Mouse (Mus musculus) forebrain, embryonic 15.5 days (tissue): ENCODE results near the gene Atp6v0a1. TPM values are rescaled to one million over a fixed set of nuclear protein-coding genes. Genes with fewer than 3 reads are reported as not detected.

Source experiments
- ATAC-seq: fragments of 200-750 bp; cut with Nextera tagmentation; replicated peaks from 2 replicates; pipeline ENCODE4 v1.8.0; 2017; ENCODE audit warnings: mild to moderate bottlenecking, moderate TSS enrichment, moderate library complexity
- H3K27ac ChIP-seq: fragments of 300-500 bp; sonication (generic); replicated peaks from 2 replicates; pipeline ENCODE4 v1.5.1; 2015; ENCODE audit warnings: mild to moderate bottlenecking, inconsistent platforms
- H3K27me3 ChIP-seq: fragments of 300-500 bp; sonication (generic); 2 replicates; pipeline ENCODE4 v1.6.1; 2015; ENCODE audit warnings: inconsistent platforms
- H3K36me3 ChIP-seq: fragments of 300-500 bp; sonication (generic); 2 replicates; pipeline ENCODE4 v1.6.1; 2015; ENCODE audit warnings: mild to moderate bottlenecking, inconsistent platforms
- H3K4me1 ChIP-seq: fragments of 300-500 bp; sonication (generic); 2 replicates; pipeline ENCODE4 v1.6.1; 2015; ENCODE audit warnings: inconsistent platforms
- H3K4me2 ChIP-seq: fragments of 300-500 bp; sonication (generic); replicated peaks from 2 replicates; pipeline ENCODE4 v1.6.1; 2015; ENCODE audit warnings: mild to moderate bottlenecking, inconsistent platforms
- H3K4me3 ChIP-seq: fragments of 300-500 bp; sonication (generic); 2 replicates; pipeline ENCODE4 v1.5.1; 2015; ENCODE audit warnings: mild to moderate bottlenecking, inconsistent platforms
- H3K9ac ChIP-seq: fragments of 300-500 bp; sonication (generic); replicated peaks from 2 replicates; pipeline ENCODE4 v1.6.1; 2015; ENCODE audit warnings: mild to moderate bottlenecking, inconsistent platforms
- H3K9me3 ChIP-seq: fragments of 300-500 bp; sonication (generic); 2 replicates; pipeline ENCODE4 v1.6.1; 2016; ENCODE audit warnings: inconsistent platforms
- WGBS: fragments of 180-500 bp; shearing (Covaris S2); methylation state at CpG from one replicate; pipeline ENCODE4 v1.1.7; 2015; ENCODE audit warnings: mixed read lengths; 5-methylcytosine and 5-hydroxymethylcytosine counted together
- polyA plus RNA-seq: library from polyadenylated mRNA; unstranded; fragments of >200 nt; fragmentation: Nextera tagmentation; extraction: Ambion mirVana; gene quantifications from 2 replicates; pipeline ENCODE4 v1.2.1, GENCODE M21; 2015

Atp6v0a1 gene
- polyA plus RNA-seq, 1 experiment from 2014 or later: 84.3 TPM

DNA sequence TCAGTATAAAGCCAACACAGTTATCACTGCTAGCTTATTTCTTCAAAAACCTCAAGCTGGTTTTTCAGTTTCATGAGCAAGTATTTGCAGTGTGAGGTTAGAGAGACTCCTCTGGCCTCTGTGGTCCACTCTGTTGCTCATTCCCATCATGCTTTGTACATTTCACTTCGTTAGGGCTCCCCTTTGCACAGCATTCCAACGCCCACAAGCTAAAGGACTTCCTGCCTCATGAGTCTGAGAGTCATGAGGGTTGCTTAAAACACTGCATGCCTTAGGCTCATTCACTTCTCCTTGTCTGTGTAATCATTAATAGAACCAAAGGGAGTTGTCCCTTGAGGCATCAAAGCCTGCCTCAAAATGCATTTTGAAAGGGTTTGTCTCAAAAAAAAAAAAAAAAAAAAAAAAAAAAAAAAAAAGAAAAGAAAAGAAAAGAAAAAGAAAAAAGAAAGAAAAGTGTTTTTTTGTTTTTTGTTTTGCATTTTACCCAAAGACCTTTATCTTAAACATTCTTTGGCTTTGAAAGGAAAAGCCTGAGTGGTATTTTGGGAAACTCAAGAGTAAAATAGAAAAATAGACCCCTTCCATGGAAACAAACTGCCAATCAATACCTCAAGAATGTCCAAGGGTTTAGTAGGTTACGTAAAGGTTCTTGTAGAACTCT lies 6.1 kb upstream of the Atp6v0a1 start:
- no peaks in the 10 kb centered on the region for H3K27me3 ChIP-seq
- H3K4me2 ChIP-seq: no peak overlapping the region
- H3K4me1 ChIP-seq: no peaks in the 10 kb centered on the region
- H3K9me3 ChIP-seq: no peaks in the 10 kb centered on the region
- WGBS: 42% methylated on average over 3 of the region's 3 CpGs
- no peak overlapping the region for H3K9ac ChIP-seq
- H3K4me3 ChIP-seq: no peak overlapping the region
- no peak for ATAC-seq
- no peak overlapping the region for H3K27ac ChIP-seq
- H3K36me3 ChIP-seq: no peaks in the 10 kb centered on the region

GRCm38 (mm10) chr11:101008206-101009045 lies 826 bp upstream of the Atp6v0a1 start:
- H3K4me3 ChIP-seq: peak overlapping the region; percentile 77
- H3K4me2 ChIP-seq: peak overlapping the region; percentile 62
- peak overlapping the region; percentile 49 for H3K9ac ChIP-seq
- peaks cover 24% of the 10 kb centered on the region for H3K4me1 ChIP-seq
- H3K27me3 ChIP-seq: no peaks in the 10 kb centered on the region
- 52% methylated on average over 14 of the region's 14 CpGs for WGBS
- no peaks in the 10 kb centered on the region for H3K9me3 ChIP-seq
- no peak for ATAC-seq
- H3K36me3 ChIP-seq: peaks cover 4% of the 10 kb centered on the region; the same call in 1 of the 2 replicates
- peak overlapping the region; percentile 92 for H3K27ac ChIP-seq

DNA sequence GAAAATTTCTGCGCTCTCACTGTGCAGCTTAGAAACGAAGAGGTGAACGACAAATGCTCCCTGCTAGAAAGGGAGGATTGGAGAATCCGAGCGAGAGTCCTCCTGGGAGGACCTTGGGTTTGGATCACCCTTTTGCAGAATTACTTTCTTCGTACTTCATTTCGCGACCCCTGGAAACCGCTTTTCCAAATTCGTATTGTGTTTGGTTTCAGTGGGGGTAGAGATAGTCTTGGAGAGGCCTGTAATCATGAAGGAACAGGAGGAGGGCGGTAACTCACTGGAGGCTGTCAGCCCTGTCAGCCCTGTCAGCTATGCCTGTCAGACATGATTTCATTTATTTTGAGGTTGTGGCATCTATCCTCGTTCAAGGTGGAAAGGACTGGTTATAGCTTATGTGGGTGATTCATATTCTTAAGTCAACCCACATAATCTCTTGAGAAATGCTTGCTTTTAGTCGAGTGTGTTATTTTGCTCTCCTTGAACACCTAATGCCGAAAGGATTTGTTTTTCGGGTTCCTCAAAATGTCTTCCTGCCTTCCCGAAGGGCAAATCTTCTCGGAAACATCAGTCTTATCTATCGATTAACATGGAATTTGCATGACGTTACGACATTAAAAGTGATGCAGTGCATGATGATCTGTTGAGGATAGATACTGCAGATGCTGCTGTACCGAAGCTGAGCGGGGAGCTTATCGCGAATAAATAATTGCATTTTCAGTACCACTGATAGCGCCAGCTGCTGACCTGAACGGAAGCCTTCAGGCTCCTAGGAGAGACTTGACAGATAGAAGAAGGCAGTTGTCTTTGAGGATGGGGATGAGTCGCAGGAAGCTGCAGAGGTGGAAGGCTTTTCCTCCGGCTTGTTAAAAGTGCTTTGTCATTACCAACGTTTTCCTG lies 884 bp downstream of the Atp6v0a1 start:
- 10% methylated on average over 29 of the region's 29 CpGs for WGBS
- Histone ChIP-seq H3K4me3 (peak overlapping the region; percentile 77), H3K4me2 (peak overlapping the region; percentile 55), H3K36me3 (peaks cover 17% of the 10 kb centered on the region; the same call in 1 of the 2 replicates), H3K9ac (peak overlapping the region; percentile 87), H3K4me1 (peaks cover 28% of the 10 kb centered on the region), H3K9me3 (no peaks in the 10 kb centered on the region), H3K27ac (peak overlapping the region; percentile 92), H3K27me3 (no peaks in the 10 kb centered on the region)
- peak; percentile 6; the same call in 1 of the 2 replicates for ATAC-seq

- peak overlapping the region; percentile 87; the same call in 1 of the 2 replicates for H3K9ac ChIP-seq
- 79% methylated on average over 6 of the region's 6 CpGs for WGBS
- peak overlapping the region; percentile 77 for H3K4me3 ChIP-seq
- no peak overlapping the region for H3K27ac ChIP-seq
- H3K27me3 ChIP-seq: no peaks in the 10 kb centered on the region
- peaks cover 17% of the 10 kb centered on the region for H3K36me3 ChIP-seq
- no peaks in the 10 kb centered on the region for H3K9me3 ChIP-seq
- ATAC-seq: no peak
- peaks cover 35% of the 10 kb centered on the region for H3K4me1 ChIP-seq
- peak overlapping the region; percentile 55 for H3K4me2 ChIP-seq
Measured at GRCm38 (mm10) chr11:101011641-101012040, 2.4 kb downstream of the Atp6v0a1 start.

DNA sequence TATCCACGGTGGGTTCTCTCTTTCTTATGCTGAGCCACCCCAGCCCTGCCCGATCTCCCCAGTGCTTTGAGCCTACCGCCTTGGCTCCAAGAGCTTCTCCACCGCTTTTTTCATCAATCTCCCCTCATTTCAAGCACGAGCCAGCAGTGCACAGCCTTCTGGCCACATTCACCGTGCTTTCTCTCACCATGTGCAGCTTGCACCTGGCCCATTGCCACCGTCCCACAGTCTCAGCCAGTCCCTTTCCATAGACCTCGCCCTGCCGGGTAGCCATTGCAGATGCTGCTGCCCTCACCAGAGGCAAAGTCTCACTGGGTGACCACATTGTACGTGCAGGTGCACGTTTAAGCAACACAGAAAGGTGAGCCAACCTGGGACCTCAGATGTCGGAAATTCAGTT lies 14.1 kb downstream of the Atp6v0a1 start:
- no peak overlapping the region for H3K9ac ChIP-seq
- WGBS: 62% methylated on average over 12 of the region's 12 CpGs
- H3K36me3 ChIP-seq: peaks cover 81% of the 10 kb centered on the region
- no peaks in the 10 kb centered on the region for H3K9me3 ChIP-seq
- peaks cover 17% of the 10 kb centered on the region for H3K4me1 ChIP-seq
- H3K4me3 ChIP-seq: no peak overlapping the region
- H3K27me3 ChIP-seq: no peaks in the 10 kb centered on the region
- H3K4me2 ChIP-seq: no peak overlapping the region
- H3K27ac ChIP-seq: peak overlapping the region; percentile 77
- no peak for ATAC-seq

- no peak overlapping the region for H3K4me2 ChIP-seq
- peak overlapping the region; percentile 77 for H3K27ac ChIP-seq
- H3K4me1 ChIP-seq: peaks cover 17% of the 10 kb centered on the region
- WGBS: 82% methylated on average over 4 of the region's 4 CpGs
- ATAC-seq: no peak
- H3K27me3 ChIP-seq: no peaks in the 10 kb centered on the region
- H3K9ac ChIP-seq: no peak overlapping the region
- H3K36me3 ChIP-seq: peaks cover 82% of the 10 kb centered on the region
- no peaks in the 10 kb centered on the region for H3K9me3 ChIP-seq
- no peak overlapping the region for H3K4me3 ChIP-seq
Measured at GRCm38 (mm10) chr11:101024001-101024400, 14.7 kb downstream of the Atp6v0a1 start.

DNA sequence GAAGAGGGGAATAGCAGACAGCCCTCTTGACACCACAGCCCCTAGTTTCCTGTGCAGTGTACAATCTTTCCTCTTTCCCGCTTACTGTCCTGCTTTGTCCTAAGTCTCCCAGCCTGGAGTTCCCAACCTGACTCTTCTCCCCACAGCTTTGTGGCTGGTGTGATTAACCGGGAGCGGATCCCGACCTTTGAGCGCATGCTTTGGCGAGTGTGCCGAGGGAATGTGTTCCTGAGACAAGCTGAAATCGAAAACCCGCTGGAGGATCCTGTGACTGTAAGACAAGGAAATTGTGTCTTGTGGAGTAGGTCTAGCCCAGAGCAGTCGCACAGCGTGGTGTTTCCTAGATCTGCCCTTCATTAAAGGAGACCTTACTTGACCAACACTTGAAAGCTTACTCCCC lies 17.9 kb downstream of the Atp6v0a1 start:
- 93% methylated on average over 11 of the region's 11 CpGs for WGBS
- peaks cover 79% of the 10 kb centered on the region for H3K36me3 ChIP-seq
- no peak overlapping the region for H3K27ac ChIP-seq
- no peaks in the 10 kb centered on the region for H3K9me3 ChIP-seq
- H3K27me3 ChIP-seq: no peaks in the 10 kb centered on the region
- H3K4me1 ChIP-seq: peaks cover 17% of the 10 kb centered on the region
- no peak overlapping the region for H3K4me2 ChIP-seq
- no peak overlapping the region for H3K9ac ChIP-seq
- ATAC-seq: no peak
- H3K4me3 ChIP-seq: no peak overlapping the region

GRCm38 (mm10) chr11:101029320-101029719 lies 20.1 kb downstream of the Atp6v0a1 start:
- H3K9ac ChIP-seq: no peak overlapping the region
- H3K4me2 ChIP-seq: no peak overlapping the region
- H3K27ac ChIP-seq: no peak overlapping the region
- ATAC-seq: no peak
- H3K36me3 ChIP-seq: peaks cover 79% of the 10 kb centered on the region
- no peak overlapping the region for H3K4me3 ChIP-seq
- H3K9me3 ChIP-seq: no peaks in the 10 kb centered on the region
- 74% methylated on average over 8 of the region's 8 CpGs for WGBS
- H3K27me3 ChIP-seq: no peaks in the 10 kb centered on the region
- peaks cover 2% of the 10 kb centered on the region; the same call in 1 of the 2 replicates for H3K4me1 ChIP-seq

DNA sequence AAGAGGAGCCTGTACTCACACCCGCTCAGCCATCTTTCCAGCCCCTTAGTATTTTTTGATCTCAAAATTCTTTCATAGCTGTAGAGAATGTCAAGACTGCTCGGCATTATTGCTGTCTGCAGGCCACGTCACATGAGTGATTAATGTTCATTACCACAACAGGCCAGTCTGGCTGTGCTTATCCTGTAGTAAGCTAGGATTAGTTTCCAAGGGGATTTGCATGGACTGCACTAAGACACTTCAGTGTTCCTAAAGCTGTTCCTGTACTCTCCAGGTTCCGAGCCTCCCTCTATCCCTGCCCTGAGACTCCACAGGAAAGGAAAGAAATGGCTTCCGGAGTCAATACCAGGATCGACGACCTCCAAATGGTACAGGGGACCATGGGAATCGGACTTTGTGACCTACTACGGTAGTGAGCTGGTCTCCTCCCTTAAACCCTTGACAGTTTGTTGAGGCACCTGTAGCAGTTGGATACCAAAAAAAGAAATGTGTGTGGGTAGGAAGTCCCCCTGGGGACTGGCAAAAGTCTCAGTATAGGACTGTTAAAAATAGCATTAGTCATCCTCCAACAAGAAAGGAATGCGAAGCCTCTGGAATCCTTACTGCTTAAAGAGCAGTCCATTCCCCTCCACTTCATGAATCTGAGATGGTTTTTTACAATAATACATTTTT lies 21.0 kb downstream of the Atp6v0a1 start:
- Histone ChIP-seq H3K27me3 (no peaks in the 10 kb centered on the region), H3K4me2 (no peak overlapping the region), H3K9ac (no peak overlapping the region), H3K27ac (no peak overlapping the region), H3K9me3 (no peaks in the 10 kb centered on the region), H3K4me3 (no peak overlapping the region), H3K4me1 (no peaks in the 10 kb centered on the region), H3K36me3 (peaks cover 79% of the 10 kb centered on the region)
- no peak for ATAC-seq
- 93% methylated on average over 10 of the region's 10 CpGs for WGBS

DNA sequence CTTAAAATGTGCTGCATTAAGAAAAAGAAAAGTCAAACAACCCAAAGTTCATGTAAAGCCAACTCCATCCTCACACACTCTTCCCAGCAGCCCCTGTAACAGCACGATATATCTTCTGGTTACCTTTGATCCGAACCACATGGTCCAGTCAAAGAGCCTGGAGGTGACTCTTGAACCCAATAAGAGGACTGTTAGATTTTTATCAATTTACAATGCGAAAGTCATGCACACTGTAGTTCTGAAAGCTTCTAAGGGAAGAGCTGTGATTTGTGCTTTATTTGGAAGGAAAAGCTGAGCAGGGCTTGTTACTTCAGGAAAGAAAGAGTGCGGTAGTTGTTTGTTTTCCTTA lies 21.5 kb downstream of the Atp6v0a1 start:
- Histone ChIP-seq H3K9ac (no peak overlapping the region), H3K27ac (no peak overlapping the region), H3K4me3 (no peak overlapping the region), H3K4me1 (no peaks in the 10 kb centered on the region), H3K27me3 (no peaks in the 10 kb centered on the region), H3K9me3 (no peaks in the 10 kb centered on the region), H3K36me3 (peaks cover 75% of the 10 kb centered on the region), H3K4me2 (no peak overlapping the region)
- WGBS: 96% methylated on average over 4 of the region's 4 CpGs
- no peak for ATAC-seq

- no peak overlapping the region for H3K9ac ChIP-seq
- 100% methylated on average over 1 of the region's 1 CpGs for WGBS
- H3K4me2 ChIP-seq: no peak overlapping the region
- no peaks in the 10 kb centered on the region for H3K4me1 ChIP-seq
- no peak for ATAC-seq
- peaks cover 80% of the 10 kb centered on the region for H3K36me3 ChIP-seq
- H3K9me3 ChIP-seq: no peaks in the 10 kb centered on the region
- H3K27me3 ChIP-seq: no peaks in the 10 kb centered on the region
- H3K27ac ChIP-seq: no peak overlapping the region
- no peak overlapping the region for H3K4me3 ChIP-seq
Measured at GRCm38 (mm10) chr11:101031470-101031869, 22.2 kb downstream of the Atp6v0a1 start.
